17 mouse cellular contexts compared by ENCODE assay signal in the genomic region with DNA sequence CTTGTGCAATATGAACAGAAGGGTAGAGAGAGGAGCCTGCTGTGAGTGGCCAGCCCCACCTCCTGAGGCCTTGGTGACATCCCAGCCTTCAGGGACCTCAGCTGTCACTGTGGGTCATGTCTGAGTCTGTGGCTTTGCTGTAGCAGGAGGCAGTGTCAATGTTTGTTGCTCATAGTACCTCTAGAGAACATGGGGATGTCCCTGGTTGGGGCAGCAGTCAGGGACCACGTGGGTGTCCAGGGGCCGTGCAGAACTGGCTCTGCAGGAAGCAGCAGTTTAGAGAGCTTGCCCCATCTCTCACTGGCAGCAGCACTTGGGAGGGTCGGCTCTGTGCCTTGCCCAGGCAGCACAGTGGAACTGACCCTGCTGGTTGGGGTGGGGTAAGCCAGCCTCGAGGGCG. TPM values are rescaled to one million over a fixed set of nuclear protein-coding genes. Genes with fewer than 3 reads are reported as not detected.
A peak's percentile ranks its signal among the peaks of the same experiment; 100 is the strongest.
DNase-seq lines count a peak whose midpoint lies in the region; ATAC-seq lines count a peak whose summit lies in the region.
"Had no signal": no experiment of that assay in that cellular context is flagged by ENCODE, and none has a peak within 500 bp of the region (broad histone marks: within the 10 kb centered on the region; RNA-seq: fewer than 3 reads in every experiment).

No protein-coding gene starts in this region.

- H3K4me3 ChIP-seq in embryonic facial prominence, embryonic 14.5 days (ENCODE audit: low read depth, low read length) = no peak overlapping the region
- no peak overlapping the region for H3K4me3 ChIP-seq in embryonic facial prominence, embryonic 10.5 days
- no peak overlapping the region for H3K4me3 ChIP-seq in midbrain, embryonic 10.5 days
- H3K4me3 ChIP-seq in midbrain, embryonic 16.5 days (ENCODE audit: low read depth, low read length) = no peak overlapping the region
- no peak overlapping the region for H3K4me3 ChIP-seq in stomach, embryonic 16.5 days (replicated peaks; ENCODE audit: low read length)
- H3K4me3 ChIP-seq: embryonic facial prominence, embryonic 12.5 days; forebrain, embryonic 12.5 days; gastrocnemius, adult 2 months; heart, embryonic 10.5 days; midbrain, embryonic 12.5 days; neural tube, embryonic 13.5 days had no signal

- H3K4me2 ChIP-seq in embryonic facial prominence, embryonic 14.5 days (ENCODE audit: low read depth, low read length) = no peak overlapping the region
- no peak overlapping the region for H3K4me2 ChIP-seq in midbrain, embryonic 16.5 days (ENCODE audit: low read length)
- no peak overlapping the region for H3K4me2 ChIP-seq in stomach, embryonic 16.5 days (ENCODE audit: low read depth, low read length)
- H3K4me2 ChIP-seq: embryonic facial prominence, embryonic 12.5 days; forebrain, embryonic 12.5 days; midbrain, embryonic 12.5 days; neural tube, embryonic 13.5 days had no signal

- peaks cover 9% of the 10 kb centered on the region; the same call in 1 of the 2 replicates for H3K4me1 ChIP-seq in embryonic facial prominence, embryonic 14.5 days (ENCODE audit: control insufficient read depth, insufficient read depth, low read length)
- peaks cover 25% of the 10 kb centered on the region for H3K4me1 ChIP-seq in embryonic facial prominence, embryonic 10.5 days
- H3K4me1 ChIP-seq in midbrain, embryonic 10.5 days = peaks cover 16% of the 10 kb centered on the region
- no peaks in the 10 kb centered on the region for H3K4me1 ChIP-seq in midbrain, embryonic 16.5 days (ENCODE audit: control insufficient read depth, insufficient read depth, low read length)
- H3K4me1 ChIP-seq in stomach, embryonic 16.5 days (ENCODE audit: control insufficient read depth, insufficient read depth, low read length) = no peaks in the 10 kb centered on the region

- no peak overlapping the region for H3K9ac ChIP-seq in embryonic facial prominence, embryonic 14.5 days (ENCODE audit: low read depth, low read length)
- H3K9ac ChIP-seq in midbrain, embryonic 16.5 days (ENCODE audit: low read depth, low read length) = no peak overlapping the region
- no peak overlapping the region for H3K9ac ChIP-seq in stomach, embryonic 16.5 days (ENCODE audit: low read length)
- H3K9ac ChIP-seq: embryonic facial prominence, embryonic 12.5 days; forebrain, embryonic 12.5 days; liver, embryonic 14.5 days; midbrain, embryonic 12.5 days; neural tube, embryonic 13.5 days had no signal

- 0 out of 2 replicates have a peak, but pooled peaks have one; percentile 16 for ATAC-seq in embryonic facial prominence, embryonic 14.5 days (ENCODE audit: low read depth)
- no peak for ATAC-seq in midbrain, embryonic 16.5 days
- ATAC-seq in stomach, embryonic 16.5 days (ENCODE audit: insufficient read depth, low FRiP score) = peak; percentile 14; the same call in 1 of the 2 replicates

- no peak overlapping the region for H3K27ac ChIP-seq in embryonic facial prominence, embryonic 14.5 days (replicated peaks; ENCODE audit: low read depth, low read length)
- H3K27ac ChIP-seq in embryonic facial prominence, embryonic 10.5 days (replicated peaks) = no peak overlapping the region
- peak overlapping the region; percentile 47; the same call in 1 of the 2 replicates for H3K27ac ChIP-seq in midbrain, embryonic 10.5 days (replicated peaks)
- no peak overlapping the region for H3K27ac ChIP-seq in midbrain, embryonic 16.5 days (ENCODE audit: low read length)
- no peak overlapping the region; the same call in 1 of the 2 replicates for H3K27ac ChIP-seq in stomach, embryonic 16.5 days (ENCODE audit: low read length)
- H3K27ac ChIP-seq: embryonic facial prominence, embryonic 12.5 days; forebrain, embryonic 12.5 days; gastrocnemius, adult 2 months; heart, embryonic 10.5 days; liver, embryonic 14.5 days; midbrain, embryonic 12.5 days; neural tube, embryonic 13.5 days had no signal

- no peaks in the 10 kb centered on the region for H3K36me3 ChIP-seq in embryonic facial prominence, embryonic 14.5 days (ENCODE audit: control insufficient read depth, insufficient read depth, low read length)
- no peaks in the 10 kb centered on the region for H3K36me3 ChIP-seq in embryonic facial prominence, embryonic 10.5 days (replicated peaks)
- no peaks in the 10 kb centered on the region for H3K36me3 ChIP-seq in midbrain, embryonic 10.5 days
- no peaks in the 10 kb centered on the region for H3K36me3 ChIP-seq in midbrain, embryonic 16.5 days (ENCODE audit: control insufficient read depth, insufficient read depth, low read length)
- no peaks in the 10 kb centered on the region for H3K36me3 ChIP-seq in stomach, embryonic 16.5 days (ENCODE audit: control insufficient read depth, insufficient read depth, low read length)
- H3K36me3 ChIP-seq: embryonic facial prominence, embryonic 12.5 days; forebrain, embryonic 12.5 days; heart, embryonic 10.5 days; midbrain, embryonic 12.5 days; neural tube, embryonic 13.5 days had no signal

- H3K9me3 ChIP-seq in embryonic facial prominence, embryonic 14.5 days (ENCODE audit: control insufficient read depth, low read length) = no peaks in the 10 kb centered on the region
- H3K9me3 ChIP-seq in embryonic facial prominence, embryonic 10.5 days = no peaks in the 10 kb centered on the region
- no peaks in the 10 kb centered on the region for H3K9me3 ChIP-seq in midbrain, embryonic 10.5 days (replicated peaks)
- no peaks in the 10 kb centered on the region for H3K9me3 ChIP-seq in midbrain, embryonic 16.5 days (replicated peaks; ENCODE audit: control insufficient read depth, low read length, poor library complexity, severe bottlenecking)
- no peaks in the 10 kb centered on the region for H3K9me3 ChIP-seq in stomach, embryonic 16.5 days (replicated peaks; ENCODE audit: control insufficient read depth, low read length)
- H3K9me3 ChIP-seq: embryonic facial prominence, embryonic 12.5 days; forebrain, embryonic 12.5 days; heart, embryonic 10.5 days; midbrain, embryonic 12.5 days; neural tube, embryonic 13.5 days had no signal

- no peak for DNase-seq in embryonic facial prominence, embryonic 14.5 days (ENCODE audit: low spot score)
- no peak for DNase-seq in embryonic facial prominence, embryonic 10.5 days (ENCODE audit: low spot score)
- no peak for DNase-seq in midbrain, embryonic 10.5 days (ENCODE audit: low spot score)
- peak; percentile 50 for DNase-seq in induced T-regulatory cell, adult 2 months (ENCODE audit: low read depth)
- no peak for DNase-seq in MN1 (ENCODE audit: low spot score)
- no peak for DNase-seq in testis, postnatal 14 days (ENCODE audit: low spot score)
- DNase-seq: gastrocnemius, adult 2 months; kidney, adult 8-10 months; thymus, postnatal 36 days had no signal

- 34% methylated on average over 5 of the region's 5 CpGs for WGBS in embryonic facial prominence, embryonic 14.5 days
- WGBS in embryonic facial prominence, embryonic 10.5 days = 54% methylated on average over 5 of the region's 5 CpGs
- 62% methylated on average over 5 of the region's 5 CpGs for WGBS in midbrain, embryonic 10.5 days
- 62% methylated on average over 5 of the region's 5 CpGs for WGBS in midbrain, embryonic 16.5 days
- 28% methylated on average over 5 of the region's 5 CpGs for WGBS in stomach, embryonic 16.5 days

- H3K27me3 ChIP-seq in embryonic facial prominence, embryonic 14.5 days (replicated peaks; ENCODE audit: control insufficient read depth, insufficient read depth, low read length) = no peaks in the 10 kb centered on the region
- 0 out of 2 replicates have a peak, but pooled peaks cover 3% of the 10 kb centered on the region for H3K27me3 ChIP-seq in embryonic facial prominence, embryonic 10.5 days (replicated peaks; ENCODE audit: low read depth, poor library complexity, severe bottlenecking)
- H3K27me3 ChIP-seq in midbrain, embryonic 10.5 days (ENCODE audit: low read depth, poor library complexity, severe bottlenecking) = no peaks in the 10 kb centered on the region
- H3K27me3 ChIP-seq in midbrain, embryonic 16.5 days (ENCODE audit: control insufficient read depth, insufficient read depth, low read depth, low read length) = no peaks in the 10 kb centered on the region
- H3K27me3 ChIP-seq in stomach, embryonic 16.5 days (ENCODE audit: control insufficient read depth, insufficient read depth, low read length) = no peaks in the 10 kb centered on the region
- H3K27me3 ChIP-seq: embryonic facial prominence, embryonic 12.5 days; forebrain, embryonic 12.5 days; neural tube, embryonic 13.5 days had no signal

RNA-seq across cellular contexts. Expression of gene Lbr, which starts 34.2 kb away (rescaled TPM):
- polyA plus RNA-seq in embryonic facial prominence, embryonic 14.5 days (2014; fragmentation: Nextera tagmentation; extraction: Ambion mirVana) = 98.1 and 107 TPM in 2 replicates
- polyA plus RNA-seq in embryonic facial prominence, embryonic 10.5 days (2016; fragmentation: Nextera tagmentation; extraction: Ambion mirVana) = 158 and 172 TPM in 2 replicates
- 216 and 218 TPM in 2 replicates for polyA plus RNA-seq in midbrain, embryonic 10.5 days (2016; fragmentation: Nextera tagmentation; extraction: Ambion mirVana)
- polyA plus RNA-seq in midbrain, embryonic 16.5 days (2015; fragmentation: Nextera tagmentation; extraction: Ambion mirVana) = 27.8 and 30.6 TPM in 2 replicates
- 127 TPM in 2 replicates for polyA plus RNA-seq in stomach, embryonic 16.5 days (2015; fragmentation: Nextera tagmentation; extraction: Ambion mirVana)
